Mouse (Mus musculus) neural tube, embryonic 15.5 days (tissue): Measurements from ENCODE around the gene Vill. TPM values are rescaled to one million over a fixed set of nuclear protein-coding genes. Genes with fewer than 3 reads are reported as not detected.

ENCODE experiments used
- microRNA-seq: library from miRNA; unstranded; fragments of <30 nt; microRNA quantifications from one replicate; pipeline ENCODE4, GENCODE M21; 2017
- polyA plus RNA-seq: library from polyadenylated mRNA; unstranded; fragments of >200 nt; fragmentation: Nextera tagmentation; extraction: Ambion mirVana; gene quantifications from 2 replicates; pipeline ENCODE4 v1.2.1, GENCODE M21; 2015

Vill gene
- polyA plus RNA-seq, 1 experiment from 2014 or later: 5.3 TPM

Small RNA genes within 50 kb of the gene (microRNA-seq; reads per million reads assigned to microRNA genes)
- gene Mir26a-1: 3.8 reads per million, percentile 15 among the genes with 10 or more reads in this experiment

Other genes starting within 250 kb of the Vill start
- 7.9 and 8.6 TPM in 2 replicates for gene Ctdspl, start 126.3 kb upstream of the Vill start, polyA plus RNA-seq
- 16.6 and 24.3 TPM in 2 replicates for gene Plcd1, start 40.7 kb downstream of the Vill start, polyA plus RNA-seq
- gene Dlec1, start 49.7 kb downstream of the Vill start, polyA plus RNA-seq: 1.4 and 1.6 TPM in 2 replicates
- gene Acaa1b, start 104.3 kb downstream of the Vill start, polyA plus RNA-seq: 5.6 and 6.4 TPM in 2 replicates
- not detected in 2 replicates for gene Gm47289, start 106.4 kb downstream of the Vill start, polyA plus RNA-seq
- 0.08 TPM in 1 of 2 replicates, not detected in the other for gene Slc22a13, start 156.3 kb downstream of the Vill start, polyA plus RNA-seq